Mouse (Mus musculus) kidney, postnatal 14 days (tissue): ENCODE measurements around the gene Rhbdf1.

ENCODE experiments used
- DNase-seq: peaks from one replicate; pipeline ENCODE4 v3.0.0; 2022; ENCODE audit warnings: mixed read lengths

Rhbdf1 gene

GRCm38 (mm10) chr11:32238093-32238860 is 16.2 kb upstream of the Rhbdf1 start:
- peak; percentile 83 for DNase-seq

- DNase-seq: no peak
These were observed 15.3 kb upstream of the Rhbdf1 start for GRCm38 (mm10) chr11:32237411-32237795.

GRCm38 (mm10) chr11:32236712-32237410 is 14.8 kb upstream of the Rhbdf1 start:
- peak; percentile 71 for DNase-seq

- no peak for DNase-seq
These were observed 14.0 kb upstream of the Rhbdf1 start for GRCm38 (mm10) chr11:32236132-32236531.

GRCm38 (mm10) chr11:32235646-32236045 is 13.5 kb upstream of the Rhbdf1 start:
- peak; percentile 91 for DNase-seq

- DNase-seq: no peak
These were observed 12.9 kb upstream of the Rhbdf1 start for GRCm38 (mm10) chr11:32234816-32235485.

- no peak for DNase-seq
These were observed 11.8 kb upstream of the Rhbdf1 start for GRCm38 (mm10) chr11:32233895-32234294.

GRCm38 (mm10) chr11:32232848-32233247 is 10.7 kb upstream of the Rhbdf1 start:
- no peak for DNase-seq

- no peak for DNase-seq
These were observed 9.0 kb upstream of the Rhbdf1 start for GRCm38 (mm10) chr11:32231125-32231524.

- no peak for DNase-seq
These were observed 8.1 kb upstream of the Rhbdf1 start for GRCm38 (mm10) chr11:32230220-32230619.

GRCm38 (mm10) chr11:32228292-32228845 is 6.3 kb upstream of the Rhbdf1 start:
- DNase-seq: no peak

- no peak for DNase-seq
These were observed 5.5 kb upstream of the Rhbdf1 start for GRCm38 (mm10) chr11:32227555-32227954.

- DNase-seq: no peak
These were observed 4.9 kb upstream of the Rhbdf1 start for GRCm38 (mm10) chr11:32227041-32227440.

- DNase-seq: peak; percentile 93
These were observed 4.2 kb upstream of the Rhbdf1 start, which contains the start of gene Mpg for GRCm38 (mm10) chr11:32226124-32226871. TSS of gene Mpg (plus strand) at chr11:32226505.

- DNase-seq: peak; percentile 53
These were observed 3.4 kb upstream of the Rhbdf1 start for GRCm38 (mm10) chr11:32225222-32226104.

GRCm38 (mm10) chr11:32224468-32225139 is 2.5 kb upstream of the Rhbdf1 start:
- peak; percentile 90 for DNase-seq

- DNase-seq: no peak
These were observed 1.3 kb upstream of the Rhbdf1 start for GRCm38 (mm10) chr11:32223297-32223967.

- DNase-seq: peak; percentile 72
These were observed 582 bp upstream of the Rhbdf1 start for GRCm38 (mm10) chr11:32222570-32223194.

- peak; percentile 92 for DNase-seq
These were observed 712 bp downstream of the Rhbdf1 start for GRCm38 (mm10) chr11:32221225-32221950.
